Mouse (Mus musculus): ENCODE results near the gene Kat6b.
"Not testable (repeated sequence)": the region's sequence is repeated elsewhere in the genome, so short reads cannot be mapped to it uniquely, and the experiment has no call there.

Kat6b gene

DNA sequence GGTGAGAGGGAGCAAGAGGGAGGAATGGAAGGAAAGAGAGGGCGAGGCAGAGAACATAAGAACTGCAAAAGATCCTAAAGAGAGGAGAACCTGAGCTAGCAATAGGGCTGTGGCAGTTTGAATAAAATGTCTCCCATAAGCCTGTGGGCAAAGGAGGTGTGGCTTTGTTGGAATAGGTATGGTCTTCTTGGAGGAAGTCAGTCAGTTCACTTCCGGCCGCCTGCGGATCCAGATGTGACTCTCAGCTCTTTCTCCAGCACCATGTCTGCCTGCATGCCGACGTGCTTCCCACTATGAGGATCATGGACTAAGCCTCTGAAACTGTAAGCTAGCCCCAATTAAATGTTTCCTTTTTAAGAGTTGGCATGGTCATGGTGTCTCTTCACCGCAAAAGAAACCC, at the start of gene Kat6b:
Gene Kat6b, plus strand, starts transcription at position 204 of the 400 bp plus-strand sequence.
- no peak for DNase-seq (ENCODE audit: low spot score)

DNA sequence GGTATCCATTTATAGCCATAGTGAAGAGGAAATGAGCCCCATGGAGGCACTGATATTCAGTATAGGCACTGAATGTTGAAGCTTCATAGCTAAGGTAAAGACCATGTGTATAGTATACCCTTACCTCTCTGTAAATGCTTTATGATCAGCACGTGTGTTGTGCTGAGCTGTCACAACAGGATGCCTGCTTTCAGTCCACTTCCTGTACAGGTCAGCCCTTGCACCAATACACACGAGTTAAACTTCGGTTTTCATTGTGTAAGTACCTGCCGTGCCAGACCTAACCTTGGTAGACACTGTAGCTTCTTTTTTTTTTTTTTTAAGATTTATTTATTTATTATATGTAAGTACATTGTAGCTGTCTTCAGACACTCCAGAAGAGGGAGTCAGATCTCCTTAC, 47.8 kb upstream of the Kat6b start:
- no peak for DNase-seq (ENCODE audit: low spot score)

DNA sequence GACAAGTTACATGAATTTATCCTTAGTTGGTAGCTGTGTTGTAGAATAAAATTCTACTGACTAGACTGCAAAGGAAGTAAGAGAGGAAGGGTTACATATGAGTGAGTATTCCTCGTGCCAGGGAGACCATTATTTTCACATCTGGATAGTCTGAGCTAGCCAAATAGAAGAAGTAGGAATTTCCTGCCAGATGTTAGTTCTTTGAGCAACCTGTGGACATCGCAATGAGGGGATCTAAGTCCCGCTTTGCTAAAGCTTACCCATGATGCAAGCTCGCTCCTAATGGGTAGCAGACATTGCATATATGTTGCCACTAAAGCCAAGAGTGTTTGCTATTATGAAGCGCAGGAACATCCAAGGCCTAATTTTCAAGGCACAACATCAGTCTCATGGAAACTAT, 47.2 kb upstream of the Kat6b start:
- DNase-seq (ENCODE audit: low spot score), result no peak

DNA sequence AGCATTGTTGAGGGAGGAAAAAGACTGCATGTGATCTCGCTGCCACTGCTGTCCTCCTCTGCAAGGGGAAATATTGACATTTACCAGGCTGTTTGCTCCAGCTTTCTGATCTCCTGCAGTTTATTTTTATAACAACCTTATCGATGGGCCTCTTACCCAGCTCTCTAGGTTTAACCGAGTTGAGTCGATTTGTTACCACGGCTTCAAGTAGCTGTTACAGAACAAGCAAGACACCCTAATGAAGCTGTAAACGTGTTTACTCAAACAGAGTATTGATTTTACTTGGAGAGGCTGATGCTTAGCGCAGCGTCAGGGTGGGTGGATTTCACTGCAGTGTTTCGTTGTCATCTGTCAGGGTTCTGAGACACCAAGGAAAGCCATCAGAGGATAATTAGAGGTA, 46.5 kb upstream of the Kat6b start:
- no peak for DNase-seq (ENCODE audit: low spot score)

DNA sequence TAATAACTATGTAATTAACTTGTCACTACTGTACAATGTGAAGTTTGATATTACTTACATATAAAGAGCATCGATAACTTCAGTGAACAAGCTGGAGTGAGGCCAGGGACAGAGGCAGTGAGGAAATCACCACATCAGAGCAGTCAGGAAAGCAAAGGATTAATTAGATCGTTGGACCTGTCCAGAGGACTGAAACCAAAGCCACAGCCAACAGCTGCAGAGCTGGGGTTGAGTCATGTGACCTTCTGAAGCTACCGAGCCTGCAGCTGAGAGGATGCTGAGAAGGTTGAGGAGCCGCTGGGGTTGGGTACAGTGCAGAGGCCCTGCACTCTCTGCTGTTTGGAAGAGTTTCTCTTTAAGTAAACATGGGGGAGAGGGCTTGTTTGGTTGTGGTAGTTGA, 41.4 kb upstream of the Kat6b start:
- DNase-seq (ENCODE audit: low spot score), result no peak

DNA sequence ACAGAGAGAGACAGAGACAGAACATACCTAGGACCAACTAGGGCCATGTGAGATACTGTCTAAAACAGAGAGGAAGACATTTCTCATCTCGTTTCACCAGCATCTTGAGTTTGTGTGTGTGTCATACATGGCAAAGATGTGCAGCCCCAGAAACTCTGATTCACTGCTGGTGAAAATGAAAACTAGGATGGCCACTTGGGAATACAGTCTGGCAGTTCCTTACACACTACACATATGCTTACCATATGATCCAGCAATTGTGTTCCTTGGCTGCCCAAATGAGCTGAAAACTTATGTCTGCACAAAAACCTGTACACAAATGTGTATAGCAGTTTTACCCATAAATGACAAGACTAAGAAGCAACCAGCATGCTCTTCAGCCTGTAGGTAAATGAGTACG, 40.7 kb upstream of the Kat6b start:
- no peak for DNase-seq (ENCODE audit: low spot score)

DNA sequence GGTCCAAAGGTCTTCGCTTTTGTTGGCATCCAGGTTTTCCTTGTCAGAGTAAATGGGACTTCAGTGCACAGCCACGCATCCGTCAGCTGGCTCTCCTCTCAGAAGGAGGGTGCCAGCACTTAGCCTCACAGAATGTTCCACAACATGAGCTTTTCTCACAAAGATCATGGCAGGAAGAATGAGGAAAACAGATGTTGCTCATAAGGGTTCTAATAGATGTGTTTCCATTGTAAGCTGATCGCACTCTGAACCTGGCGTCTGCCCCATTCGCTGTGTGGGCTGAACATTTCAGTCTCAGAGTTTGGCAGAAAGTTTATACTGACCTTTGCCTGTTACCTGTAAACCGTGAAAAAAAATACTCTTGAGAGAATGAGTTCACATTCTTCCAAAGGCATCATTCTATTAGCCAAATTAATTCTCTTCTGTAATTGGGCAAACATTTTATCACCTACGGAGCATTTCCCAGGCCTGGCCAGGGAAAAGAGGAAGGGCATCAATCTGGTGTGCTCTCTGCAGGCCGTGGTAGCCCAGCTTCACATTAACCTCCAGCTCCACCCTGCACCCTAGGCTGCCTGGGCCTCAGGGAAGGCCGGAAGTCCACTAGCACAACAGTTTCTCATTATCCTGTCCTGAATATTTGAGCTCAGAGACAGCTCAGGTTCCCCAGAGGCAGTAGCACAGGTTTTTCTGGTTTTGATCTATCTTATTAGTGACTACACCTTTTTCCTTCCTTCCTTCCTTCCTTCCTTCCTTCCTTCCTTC, 39.3 kb upstream of the Kat6b start:
- no peak for DNase-seq (ENCODE audit: low spot score)

DNA sequence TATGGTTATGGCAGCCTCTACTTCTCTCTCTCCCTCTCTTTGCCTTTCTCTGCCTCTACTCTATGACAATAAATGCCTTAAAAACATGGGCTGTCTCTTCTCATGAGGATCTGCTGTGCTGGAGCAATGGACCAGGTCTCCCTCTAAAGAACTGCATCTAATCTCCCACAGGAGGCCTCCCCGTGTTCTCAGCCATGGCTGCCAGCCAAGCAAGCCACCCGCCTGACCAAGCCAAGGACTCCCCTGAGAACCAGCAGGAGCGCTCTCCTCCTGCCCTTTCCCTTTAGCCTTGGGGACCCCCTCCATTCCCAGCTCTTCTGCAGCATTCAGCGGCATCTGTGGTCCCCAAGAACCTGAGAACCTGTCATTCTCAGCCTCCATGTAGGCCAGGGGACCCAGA, 28.7 kb upstream of the Kat6b start:
- DNase-seq (ENCODE audit: low spot score), result peak; percentile 31

DNA sequence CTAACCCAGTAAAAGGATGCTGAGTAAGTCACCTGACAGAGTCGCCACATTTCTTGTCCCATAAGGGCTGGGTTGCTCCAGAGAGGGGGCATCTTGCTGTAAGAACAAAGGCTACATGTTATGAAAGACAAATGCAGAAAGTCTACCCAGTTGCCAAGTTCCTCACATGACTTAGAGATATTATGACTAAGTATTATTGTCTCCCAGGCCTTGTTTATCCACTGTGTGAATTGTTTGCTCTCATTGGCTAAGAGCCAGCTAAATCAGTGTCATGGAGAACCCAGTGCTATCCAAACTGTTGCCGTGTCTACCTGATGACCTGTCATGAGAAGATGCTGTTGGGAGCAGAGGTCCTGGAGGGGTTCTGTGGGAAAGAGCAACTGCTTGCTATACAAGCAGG, 27.3 kb upstream of the Kat6b start:
- no peak for DNase-seq (ENCODE audit: low spot score)

DNA sequence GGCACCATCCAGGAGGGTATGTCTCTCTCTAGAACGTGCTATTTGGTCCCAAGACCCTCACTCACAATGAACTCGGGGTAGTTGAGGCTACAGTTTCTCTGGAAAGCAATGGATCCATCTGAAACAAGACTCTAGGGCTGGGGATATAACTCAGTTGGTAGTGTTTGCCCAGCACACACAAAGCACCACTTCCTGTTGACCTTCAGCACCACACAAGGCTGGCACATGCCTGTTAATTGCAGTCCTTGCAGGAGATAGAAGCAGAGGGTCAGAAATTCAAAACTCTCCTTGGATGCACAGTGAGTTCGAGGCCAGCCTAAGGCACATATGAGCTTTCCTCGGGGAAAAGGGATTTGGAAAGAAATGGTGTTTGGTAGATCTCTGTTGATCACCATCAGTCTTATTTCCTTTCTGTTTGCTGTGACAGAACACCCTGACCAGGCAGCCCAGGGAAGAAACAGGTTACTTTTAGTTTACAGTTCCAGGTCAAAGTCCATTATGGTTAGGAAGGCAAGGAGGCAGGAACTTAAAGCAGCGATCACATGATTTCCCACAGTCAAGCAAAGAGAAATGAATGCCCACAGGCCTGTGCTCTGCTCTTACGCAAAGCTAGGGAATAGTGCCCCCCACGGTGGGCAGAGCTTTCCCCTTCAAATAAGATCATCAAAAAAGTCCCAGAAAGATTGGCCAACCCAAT, 25.4 kb upstream of the Kat6b start:
- no peak for DNase-seq (ENCODE audit: low spot score)

DNA sequence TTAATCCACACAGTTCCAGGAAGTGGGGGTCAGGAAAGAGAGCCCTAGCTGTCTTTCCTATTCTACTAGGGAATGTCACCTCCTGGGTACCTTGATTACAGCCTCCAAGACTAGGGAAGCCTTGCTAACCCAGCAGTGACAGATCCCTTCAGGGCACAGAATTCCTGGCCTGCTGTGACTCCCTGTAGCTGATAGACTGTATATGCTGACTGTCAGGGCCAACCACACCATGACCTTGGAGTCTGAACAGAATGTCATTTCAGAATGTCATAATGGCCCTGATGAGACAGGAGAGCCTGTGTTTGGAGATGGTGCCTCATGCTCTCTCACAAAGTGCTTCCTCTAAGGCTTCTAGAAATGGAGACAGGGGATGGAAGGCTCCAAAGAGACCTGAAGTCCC, 24.7 kb upstream of the Kat6b start:
- DNase-seq (ENCODE audit: low spot score), result no peak

DNA sequence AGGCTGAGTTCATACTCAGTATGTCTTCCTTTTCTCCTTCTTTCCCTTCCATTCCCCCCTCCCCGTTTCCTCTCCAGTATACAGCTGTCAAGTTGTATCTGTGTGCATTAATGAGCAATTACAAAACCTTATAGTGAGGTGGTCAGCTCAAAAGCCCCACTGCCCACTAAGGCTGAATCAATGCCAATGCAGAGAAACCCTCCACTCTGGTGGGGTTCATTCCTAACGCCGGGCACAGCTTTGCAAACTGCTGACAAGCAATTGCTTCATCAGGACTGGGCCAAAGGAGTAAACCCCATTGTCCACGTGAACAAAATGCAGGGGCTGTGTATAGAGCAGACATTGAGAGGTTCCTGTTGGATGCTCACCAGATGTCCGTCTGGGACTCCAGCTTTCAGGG, 23.4 kb upstream of the Kat6b start:
- no peak for DNase-seq (ENCODE audit: low spot score)

DNA sequence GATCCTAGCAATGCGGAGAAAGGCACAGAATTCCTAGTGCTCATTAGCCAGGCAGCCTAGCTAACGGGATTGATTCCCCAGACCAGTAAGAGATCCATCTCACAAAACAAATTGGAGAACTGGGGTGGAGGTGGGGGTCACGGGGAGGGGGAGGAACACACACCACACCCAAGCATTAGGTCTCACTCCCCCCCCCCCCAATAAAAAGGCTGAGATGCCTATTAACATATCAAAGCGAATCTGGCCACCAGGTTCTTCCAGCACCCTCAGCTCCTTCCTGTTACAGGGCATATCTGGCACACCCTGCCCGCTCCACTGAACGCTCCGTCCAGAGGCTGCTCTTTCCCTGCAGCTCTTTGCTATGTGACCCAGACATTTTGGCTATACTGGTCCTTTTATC, 22.5 kb upstream of the Kat6b start:
- no peak for DNase-seq (ENCODE audit: low spot score)

DNA sequence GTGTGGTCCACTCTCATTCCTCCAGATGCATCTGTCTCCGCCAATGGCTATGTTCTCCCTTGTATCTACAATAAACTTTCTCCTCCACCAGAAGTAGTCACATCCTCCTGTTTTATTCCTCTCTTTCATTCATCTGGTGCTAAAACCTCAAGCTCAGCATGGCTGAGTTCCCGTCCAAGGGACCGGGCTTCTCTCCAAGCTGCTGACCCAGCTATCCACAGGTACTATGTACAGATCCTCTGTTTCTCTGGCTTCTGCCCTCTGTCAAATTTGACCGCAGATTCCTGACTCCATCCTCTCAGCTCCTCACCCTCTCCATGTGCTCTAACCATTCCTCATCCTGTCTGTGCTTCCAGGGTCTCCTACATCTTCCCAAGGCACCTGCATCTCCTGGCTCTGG, 22.1 kb upstream of the Kat6b start:
- no peak for DNase-seq (ENCODE audit: low spot score)

DNA sequence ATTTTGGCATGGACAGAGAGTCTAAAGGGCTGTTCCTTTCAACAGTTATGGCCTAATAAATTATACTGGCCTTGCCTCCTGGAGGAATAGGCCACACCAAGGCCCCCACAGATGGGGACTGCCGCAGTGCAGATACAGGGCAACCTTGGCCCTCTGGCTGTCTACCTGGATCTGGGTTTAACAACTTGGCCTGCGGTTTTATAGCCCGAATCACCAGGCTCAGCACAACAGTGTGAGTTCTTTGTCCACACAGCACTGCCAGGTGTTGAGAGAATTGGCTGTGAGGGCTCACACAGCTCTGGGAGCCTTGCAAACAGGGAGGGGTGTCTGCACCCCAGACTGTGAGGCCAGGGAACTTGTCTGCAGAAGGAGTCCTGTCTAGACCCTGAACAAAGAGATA, 18.8 kb upstream of the Kat6b start:
- no peak for DNase-seq (ENCODE audit: low spot score)

DNA sequence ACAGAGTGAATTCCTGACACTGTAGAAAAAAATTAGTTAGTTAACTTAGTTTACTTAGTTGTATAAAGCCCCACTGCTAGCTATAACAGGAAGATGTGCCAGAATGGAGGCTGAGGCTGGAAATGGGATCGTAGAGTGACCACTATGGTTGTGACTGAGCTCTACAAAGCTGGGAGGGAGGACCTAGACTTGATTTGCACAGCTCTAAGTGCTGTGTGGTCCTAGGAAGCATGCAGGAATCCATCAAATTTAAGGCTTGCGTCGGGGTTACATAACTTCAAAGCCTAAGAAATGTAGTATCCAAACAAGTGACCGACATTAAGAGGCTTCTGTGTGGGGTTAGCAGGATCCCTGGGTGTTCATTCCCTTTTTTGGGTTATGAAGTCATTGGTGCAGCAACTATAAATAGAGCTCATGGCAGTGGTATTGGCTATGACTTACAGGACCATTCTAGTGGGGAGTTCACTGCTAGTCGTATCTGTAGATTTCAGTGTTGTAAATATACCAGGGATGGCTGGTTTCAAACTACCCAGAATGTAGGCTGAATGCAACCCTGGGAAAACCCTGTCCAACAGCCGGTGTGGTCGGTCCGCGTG, 18.0 kb upstream of the Kat6b start:
- DNase-seq (ENCODE audit: low spot score), result no peak

DNA sequence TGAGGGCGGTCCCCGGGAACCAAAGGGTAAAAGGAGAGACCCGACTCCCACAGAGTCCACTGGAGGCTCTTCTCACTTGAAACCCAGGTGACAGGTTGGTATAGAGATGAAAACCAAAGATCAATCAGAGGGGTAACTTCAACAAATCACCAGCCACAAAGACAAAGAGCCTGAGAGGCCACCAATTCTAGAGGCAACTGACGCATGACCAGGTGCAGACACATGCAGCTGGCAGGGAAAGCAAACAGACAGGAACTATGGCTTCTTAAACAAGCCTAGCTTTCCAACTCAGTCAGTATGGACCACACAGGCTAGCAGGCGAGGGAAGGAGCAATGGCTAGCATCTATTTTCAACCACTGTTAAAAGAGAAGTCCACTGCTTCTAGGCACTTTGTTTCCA, 10.8 kb upstream of the Kat6b start:
- DNase-seq (ENCODE audit: low spot score), result no peak

DNA sequence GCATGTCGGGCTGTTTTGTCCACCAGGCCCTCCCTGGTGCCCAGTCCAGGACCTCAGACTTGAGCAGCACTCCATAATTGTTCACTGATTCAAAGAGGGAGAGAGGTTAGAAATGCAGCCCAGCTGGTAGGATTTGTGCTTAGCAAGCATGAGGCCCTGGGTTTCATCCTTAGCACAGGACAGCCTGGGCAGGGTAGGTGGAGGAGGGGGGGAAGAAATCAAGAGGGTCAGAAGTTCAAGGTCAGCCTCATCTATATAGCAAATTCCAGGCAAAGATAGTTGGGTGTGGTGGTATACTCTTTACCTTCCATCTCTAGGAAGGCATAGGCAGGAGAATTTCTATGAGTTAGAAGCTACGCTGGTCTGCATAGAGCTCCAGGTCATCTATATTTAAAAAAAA, 9.3 kb upstream of the Kat6b start:
- no peak for DNase-seq (ENCODE audit: low spot score)

DNA sequence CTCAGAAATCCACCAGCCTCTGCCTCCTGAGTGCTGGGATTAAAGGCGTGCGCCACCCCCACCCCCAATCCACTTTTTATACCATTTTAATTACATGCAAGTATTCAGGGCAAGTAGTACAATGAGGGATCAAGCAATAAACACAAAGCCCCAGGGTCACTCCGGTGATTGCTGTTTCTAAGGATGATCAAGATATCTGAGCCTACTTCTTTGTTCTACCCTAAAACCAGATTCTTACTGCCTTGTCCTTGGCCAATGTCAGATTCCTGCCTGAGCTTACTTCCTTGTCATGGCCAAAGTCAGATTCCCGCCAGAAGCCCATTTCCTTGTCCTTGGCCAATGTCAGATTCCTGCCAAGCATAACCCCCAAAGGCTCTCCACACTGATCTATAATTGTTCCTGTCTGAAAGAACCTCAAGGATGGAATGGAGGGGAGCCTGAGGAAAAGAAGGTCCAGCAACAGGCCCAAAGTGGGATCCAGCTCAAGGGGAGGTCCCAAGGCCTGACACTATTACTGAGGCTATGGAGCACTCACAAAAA, 6.6 kb upstream of the Kat6b start:
- not testable (repeated sequence) for DNase-seq (ENCODE audit: low spot score)

DNA sequence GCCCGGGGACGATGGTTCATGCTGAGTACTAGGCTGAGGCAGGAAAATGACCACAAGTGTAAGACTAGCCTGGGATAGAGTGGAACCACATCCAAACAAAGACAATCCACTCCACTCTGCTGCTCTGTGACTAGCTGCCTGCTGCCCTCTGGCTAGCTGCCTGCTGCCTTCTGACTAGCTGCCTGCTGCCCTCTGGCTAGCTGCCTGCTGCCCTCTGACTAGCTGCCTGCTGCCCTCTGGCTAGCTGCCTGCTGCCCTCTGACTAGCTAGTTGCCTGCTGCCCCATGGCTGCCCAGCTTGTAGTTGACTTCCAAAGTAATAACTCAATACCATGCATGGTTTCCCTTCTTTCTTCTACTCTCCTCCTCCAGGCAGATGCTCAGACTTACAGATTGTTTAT, 4.1 kb upstream of the Kat6b start:
- DNase-seq (ENCODE audit: low spot score), result no peak

DNA sequence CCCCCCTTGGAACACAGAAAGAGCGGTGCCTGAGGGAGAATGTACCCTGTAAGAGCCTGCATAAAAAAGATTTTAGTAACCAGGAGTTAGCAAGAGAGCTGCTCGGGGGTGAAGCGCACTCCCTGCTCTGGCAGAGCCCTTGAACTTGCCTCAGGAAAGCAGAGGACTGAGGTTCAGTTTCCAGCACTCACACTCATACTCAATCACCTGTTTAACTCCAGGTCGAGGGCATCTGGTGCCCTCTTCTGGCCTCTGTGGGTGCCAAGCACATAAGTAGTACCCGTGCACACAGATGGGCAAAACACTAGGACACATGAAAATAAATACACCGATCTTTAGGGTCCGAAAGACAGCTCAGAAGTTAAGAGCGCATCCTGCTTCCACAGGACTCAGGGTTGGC, 1.7 kb upstream of the Kat6b start:
- no peak for DNase-seq (ENCODE audit: low spot score)

DNA sequence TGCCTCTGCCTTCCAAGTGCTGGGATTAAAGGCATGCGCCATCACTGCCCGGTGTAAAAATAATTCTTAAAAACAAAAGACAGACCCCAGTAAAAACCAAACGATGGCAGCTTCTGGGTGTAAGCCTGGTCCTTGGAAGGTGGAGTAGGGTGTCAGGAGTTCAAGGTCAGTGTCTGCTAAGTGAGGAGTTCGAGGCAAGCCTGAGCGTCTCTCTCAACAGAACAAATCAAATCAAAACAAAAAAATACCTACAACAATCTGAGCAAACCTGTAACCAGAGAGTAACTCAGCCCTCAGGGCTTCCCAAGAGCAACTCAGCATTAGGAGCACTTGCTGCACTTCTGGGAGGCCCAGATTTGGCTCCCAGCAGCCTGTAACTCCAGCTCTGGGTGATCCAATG, 1.0 kb upstream of the Kat6b start:
- no peak for DNase-seq (ENCODE audit: low spot score)

DNA sequence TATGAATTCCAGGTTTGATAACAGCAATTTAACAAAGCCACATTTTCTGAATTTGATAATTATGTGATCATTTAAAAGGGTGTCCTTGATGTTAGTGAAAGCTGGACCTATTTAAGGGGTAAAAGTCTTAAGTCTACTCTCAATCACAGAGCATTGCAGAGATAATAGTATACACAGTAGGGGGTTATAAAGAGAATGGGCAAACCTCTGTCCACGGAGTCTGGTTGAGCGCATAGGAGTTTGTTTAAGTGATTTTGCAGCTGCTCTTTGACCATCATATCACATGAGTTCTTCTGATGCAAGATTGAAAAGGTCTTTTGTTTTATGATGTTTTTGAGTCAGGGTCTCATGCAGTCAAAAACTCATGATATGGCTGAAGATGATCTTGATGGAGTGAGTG, 3.0 kb downstream of the Kat6b start:
- DNase-seq (ENCODE audit: low spot score), result no peak
